Mouse (Mus musculus) kidney, postnatal 0 days (tissue): ENCODE data around the gene Cramp1l. TPM values are rescaled to one million over a fixed set of nuclear protein-coding genes. Genes with fewer than 3 reads are reported as not detected.
"Not testable (repeated sequence)": the region's sequence is repeated elsewhere in the genome, so short reads cannot be mapped to it uniquely, and the experiment has no call there.

Source experiments
- ATAC-seq: fragments of 200-750 bp; cut with Nextera tagmentation; replicated peaks from 2 replicates; pipeline ENCODE4 v1.8.0; 2017; ENCODE audit warnings: low read depth, moderate number of reproducible peaks, moderate TSS enrichment, moderate library complexity; ENCODE audit not compliant: low FRiP score
- DNase-seq: peaks from one replicate; pipeline ENCODE4 v3.0.0-alpha.2; 2016; ENCODE audit warnings: low spot score
- H3K27ac ChIP-seq: fragments of 300-500 bp; sonication (generic); 2 replicates; pipeline ENCODE4 v1.5.1; 2014; ENCODE audit warnings: mild to moderate bottlenecking
- H3K27me3 ChIP-seq: fragments of 300-500 bp; sonication (generic); 2 replicates; pipeline ENCODE4 v1.6.1; 2014; ENCODE audit warnings: low read length, mixed read lengths; ENCODE audit not compliant: insufficient read depth
- H3K36me3 ChIP-seq: fragments of 300-500 bp; sonication (generic); 2 replicates; pipeline ENCODE4 v1.6.1; 2014; ENCODE audit warnings: low read length, mixed read lengths; ENCODE audit not compliant: insufficient read depth
- H3K4me1 ChIP-seq: fragments of 300-500 bp; sonication (generic); replicated peaks from 2 replicates; pipeline ENCODE4 v1.6.1; 2014; ENCODE audit warnings: antibody characterized with exemption, low read length, mixed read lengths; ENCODE audit not compliant: insufficient read depth
- H3K4me2 ChIP-seq: fragments of 300-500 bp; sonication (generic); 2 replicates; pipeline ENCODE4 v1.6.1; 2014; ENCODE audit warnings: mild to moderate bottlenecking, low read length, moderate library complexity, mixed read lengths
- H3K4me3 ChIP-seq: fragments of 300-500 bp; sonication (generic); replicated peaks from 2 replicates; pipeline ENCODE4 v1.5.1; 2014; ENCODE audit warnings: low read depth, low read length
- H3K9ac ChIP-seq: fragments of 300-500 bp; sonication (generic); 2 replicates; pipeline ENCODE4 v1.6.1; 2014; ENCODE audit warnings: low read depth, low read length
- H3K9me3 ChIP-seq: fragments of 300-500 bp; sonication (generic); replicated peaks from 2 replicates; pipeline ENCODE4 v1.6.1; 2016; ENCODE audit warnings: low read length, inconsistent platforms, mixed read lengths
- CTCF ChIP-seq: IDR thresholded peaks from 2 replicates; pipeline ENCODE4 v1.5.1; 2016; ENCODE audit warnings: antibody characterized with exemption, low read depth, mild to moderate bottlenecking, moderate library complexity
- WGBS: fragments of 180-500 bp; shearing (Covaris S2); extraction: QIAGEN DNeasy Blood & Tissue Kit; methylation state at CpG from one replicate; pipeline ENCODE4 v1.1.7; 2014; 5-methylcytosine and 5-hydroxymethylcytosine counted together
- polyA plus RNA-seq: library from polyadenylated mRNA; unstranded; fragments of >200 nt; fragmentation: Nextera tagmentation; extraction: Ambion mirVana; gene quantifications from 2 replicates; pipeline ENCODE4 v1.2.1, GENCODE M21; 2015

Gene Cramp1l
- polyA plus RNA-seq, 1 experiment from 2014 or later = 4.5 TPM

DNA sequence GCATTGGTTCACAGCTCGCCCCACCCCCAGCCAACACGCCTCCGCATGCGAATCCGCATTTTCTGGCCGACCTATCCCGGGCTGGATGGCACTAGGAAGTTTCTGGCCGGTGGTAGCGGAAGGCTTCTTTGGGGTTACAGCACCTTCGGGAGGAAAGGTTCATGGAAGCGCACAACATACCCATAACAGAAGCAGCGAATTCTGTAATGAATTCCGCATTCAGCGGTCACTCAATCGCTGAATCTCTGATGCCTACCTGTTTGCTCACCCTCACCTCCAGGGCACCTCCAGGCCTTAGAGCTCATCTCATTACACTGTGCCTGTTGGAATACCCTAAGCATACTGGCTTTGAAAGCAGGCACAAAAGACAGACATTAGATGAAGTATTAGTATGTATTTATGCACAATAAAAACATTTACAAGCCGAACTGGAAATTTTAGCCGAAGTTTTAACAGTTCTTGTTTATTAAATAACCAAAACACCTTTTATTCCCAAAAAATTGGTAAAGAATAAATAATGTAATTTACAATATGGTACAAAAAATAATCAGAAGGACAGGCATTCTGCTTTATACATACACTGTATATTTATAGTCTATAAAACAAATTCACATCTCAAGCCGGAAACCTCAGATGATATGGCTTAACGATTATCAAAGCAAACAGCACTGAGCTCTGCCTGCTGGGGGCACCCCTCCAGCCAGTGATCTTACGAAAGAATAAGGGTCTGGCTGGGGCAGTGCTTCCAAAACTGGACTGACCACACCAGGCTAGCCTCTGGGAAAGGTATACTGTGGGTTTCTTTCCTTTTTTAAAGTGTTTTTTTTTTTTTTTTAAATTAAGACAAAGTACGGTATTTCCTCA lies 54.5 kb downstream of the Cramp1l start:
- no peak overlapping the region for H3K27ac ChIP-seq
- WGBS = 9% methylated on average over 21 of the region's 21 CpGs
- peaks cover 39% of the 10 kb centered on the region; the same call in 1 of the 2 replicates for H3K36me3 ChIP-seq

DNA sequence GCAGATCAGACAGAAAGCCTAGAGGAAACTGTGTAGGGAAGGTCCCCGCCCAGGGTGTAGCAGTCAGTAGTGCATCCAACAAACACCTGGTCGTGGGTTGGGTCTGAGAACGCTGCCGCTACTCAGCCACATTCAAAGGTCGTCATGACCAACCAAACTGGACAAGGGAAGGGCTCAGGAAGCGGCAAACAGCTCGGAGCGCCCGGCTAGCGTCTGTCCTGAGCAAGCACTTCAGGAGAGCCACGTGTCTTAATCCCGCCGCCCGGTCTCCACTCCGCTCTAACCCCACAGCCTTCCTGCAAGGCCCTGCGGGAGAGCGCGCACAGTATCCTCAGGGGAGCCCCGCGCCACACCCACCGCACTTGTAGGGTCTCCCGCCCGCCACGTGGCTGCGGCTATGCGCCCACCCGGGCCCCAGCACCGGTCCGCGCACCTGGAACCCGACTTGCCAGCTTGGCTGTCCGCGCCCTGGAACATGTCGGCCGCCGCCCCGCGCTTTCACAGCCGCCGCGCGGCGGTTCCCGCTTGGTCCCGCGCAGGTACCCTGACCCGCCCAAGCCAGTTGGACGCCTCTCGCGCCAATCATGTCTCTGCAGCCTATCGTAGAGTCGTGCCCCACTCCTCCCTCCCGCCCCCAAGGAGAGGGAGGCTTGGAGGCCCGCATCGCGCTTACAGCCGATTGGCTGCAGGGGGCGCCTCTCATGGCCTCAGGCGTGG lies 55.3 kb downstream of the Cramp1l start, which contains the start of gene Jpt2:
Gene Jpt2 (minus strand): TSS at position 555 of the 717 bp plus-strand sequence.
- ATAC-seq = peak; percentile 100
- TF ChIP-seq CTCF = peak; percentile 65
- Histone ChIP-seq H3K27me3 (no peaks in the 10 kb centered on the region), H3K4me1 (peaks cover 6% of the 10 kb centered on the region; the same call in 1 of the 2 replicates), H3K9ac (peak within 1 kb of the TSS; percentile 74), H3K36me3 (peaks cover 36% of the 10 kb centered on the region; the same call in 1 of the 2 replicates), H3K4me3 (peak within 1 kb of the TSS; percentile 80), H3K9me3 (no peaks in the 10 kb centered on the region), H3K4me2 (peak within 1 kb of the TSS; percentile 65), H3K27ac (peak within 1 kb of the TSS; percentile 81)
- under 1% methylated on average over 58 of the region's 59 CpGs for WGBS
- DNase-seq = peak; percentile 98

More for the DNA sequence above, 54.5 kb downstream of the Cramp1l start:
- ATAC-seq = peak; percentile 60
- Histone ChIP-seq H3K27me3 (no peaks in the 10 kb centered on the region), H3K4me2 (peak overlapping the region; percentile 65), H3K9ac (peak overlapping the region; percentile 25; the same call in 1 of the 2 replicates), H3K9me3 (no peaks in the 10 kb centered on the region), H3K4me1 (peaks cover 6% of the 10 kb centered on the region; the same call in 1 of the 2 replicates), H3K4me3 (peak overlapping the region; percentile 80)
- no peak for TF ChIP-seq CTCF
- DNase-seq = no peak

DNA sequence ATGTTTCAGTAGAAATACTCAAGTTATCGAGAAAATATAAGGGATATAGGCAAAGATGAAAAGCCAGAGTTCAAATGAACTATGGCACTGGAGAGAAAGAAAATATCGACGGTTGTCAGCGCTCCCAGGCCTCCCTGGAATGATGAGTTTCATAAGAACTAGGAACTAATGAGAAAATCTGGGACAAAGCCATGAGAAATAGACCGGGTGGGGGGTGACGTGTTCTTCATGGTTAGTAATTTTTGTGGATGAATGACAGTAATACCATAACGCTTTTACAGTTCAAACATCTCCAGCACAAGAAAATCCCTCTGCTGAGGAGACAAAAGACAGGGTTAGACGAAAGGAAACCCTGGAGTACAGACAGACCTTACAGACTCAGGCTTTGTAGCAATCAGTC lies 56.2 kb downstream of the Cramp1l start:
- H3K9me3 ChIP-seq = no peaks in the 10 kb centered on the region
- peaks cover 30% of the 10 kb centered on the region; the same call in 1 of the 2 replicates for H3K36me3 ChIP-seq
- no peak overlapping the region for H3K27ac ChIP-seq
- WGBS = 33% methylated on average over 8 of the region's 8 CpGs
- no peak for TF ChIP-seq CTCF
- H3K9ac ChIP-seq = peak overlapping the region; percentile 74; the same call in 1 of the 2 replicates
- H3K27me3 ChIP-seq = no peaks in the 10 kb centered on the region
- H3K4me3 ChIP-seq = peak overlapping the region; percentile 80
- no peak for ATAC-seq
- no peak for DNase-seq
- H3K4me1 ChIP-seq = peaks cover 6% of the 10 kb centered on the region; the same call in 1 of the 2 replicates
- H3K4me2 ChIP-seq = peak overlapping the region; percentile 65

DNA sequence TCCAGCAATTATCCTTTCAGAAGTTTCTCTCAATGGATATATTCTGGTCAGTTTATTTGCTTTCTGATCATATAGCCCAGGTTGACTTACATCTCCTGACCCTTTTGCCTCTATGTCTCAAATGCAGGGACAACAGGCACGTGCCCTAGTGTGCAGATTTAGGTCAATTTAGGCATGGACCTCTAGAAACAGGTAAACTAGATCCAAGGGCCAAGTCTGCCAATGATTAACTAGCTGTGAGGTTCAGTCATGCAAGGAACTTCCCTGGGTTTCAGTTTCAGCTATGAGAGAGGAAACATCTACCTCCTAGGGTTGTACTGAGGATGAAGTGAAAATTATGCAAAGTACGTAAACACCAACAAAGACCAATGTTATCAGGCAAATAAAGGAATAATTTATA lies 62.3 kb downstream of the Cramp1l start:
- Histone ChIP-seq H3K27me3 (no peaks in the 10 kb centered on the region), H3K4me3 (no peak overlapping the region), H3K4me2 (no peak overlapping the region), H3K9ac (no peak overlapping the region), H3K4me1 (no peaks in the 10 kb centered on the region), H3K27ac (peak overlapping the region; percentile 87; the same call in 1 of the 2 replicates), H3K36me3 (peaks cover 21% of the 10 kb centered on the region; the same call in 1 of the 2 replicates), H3K9me3 (no peaks in the 10 kb centered on the region)
- 59% methylated on average over 2 of the region's 2 CpGs for WGBS
- ATAC-seq (peak; percentile 75), DNase-seq (peak; percentile 32)
- TF ChIP-seq CTCF = no peak

DNA sequence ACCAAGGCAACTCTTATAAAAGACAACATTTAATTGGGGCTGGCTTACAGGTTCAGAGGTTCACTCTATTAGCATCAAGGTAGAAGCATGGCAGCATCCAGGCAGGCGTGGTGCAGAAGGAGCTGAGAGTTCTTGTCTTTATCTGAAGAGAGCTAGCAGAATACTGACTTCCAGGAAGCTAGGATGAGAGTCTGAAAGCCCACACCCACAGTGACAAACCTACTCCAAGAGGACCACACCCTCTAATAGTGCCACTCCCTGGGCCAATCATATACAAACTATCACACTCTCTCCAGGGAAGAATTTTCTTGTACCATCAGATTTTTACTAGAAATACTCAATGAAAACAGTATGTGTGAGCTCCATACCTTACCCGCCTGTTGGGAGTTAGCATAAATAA lies 64.9 kb downstream of the Cramp1l start:
- no peaks in the 10 kb centered on the region for H3K4me1 ChIP-seq
- H3K4me2 ChIP-seq = no peak overlapping the region
- H3K36me3 ChIP-seq = peaks cover 34% of the 10 kb centered on the region; the same call in 1 of the 2 replicates
- H3K27ac ChIP-seq = no peak overlapping the region
- WGBS = 85% methylated on average over 2 of the region's 2 CpGs
- no peak for DNase-seq
- no peak overlapping the region for H3K4me3 ChIP-seq
- H3K9me3 ChIP-seq = no peaks in the 10 kb centered on the region
- no peak for TF ChIP-seq CTCF
- no peak overlapping the region for H3K9ac ChIP-seq
- no peak for ATAC-seq
- H3K27me3 ChIP-seq = no peaks in the 10 kb centered on the region

DNA sequence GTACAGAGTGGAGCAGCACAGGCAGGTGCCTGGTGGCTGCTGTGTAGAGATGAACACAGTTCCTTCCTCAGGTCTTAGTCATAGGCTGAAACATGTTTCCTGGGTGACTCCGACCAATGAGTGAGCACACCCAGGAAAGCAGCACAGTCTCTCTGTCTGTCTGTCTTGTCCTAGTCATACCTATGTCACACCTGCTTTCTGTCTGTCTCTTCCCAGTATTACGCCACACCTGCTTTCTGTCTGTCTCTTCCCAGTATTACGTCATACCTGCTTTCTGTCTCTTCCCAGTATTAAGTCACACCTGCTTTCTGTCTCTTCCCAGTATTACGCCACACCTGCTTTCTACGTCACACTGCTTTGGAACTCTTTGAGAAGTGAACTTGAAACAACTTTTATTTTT lies 67.4 kb downstream of the Cramp1l start:
- H3K27ac ChIP-seq = no peak overlapping the region
- no peak overlapping the region for H3K9ac ChIP-seq
- H3K4me2 ChIP-seq = no peak overlapping the region
- H3K9me3 ChIP-seq = no peaks in the 10 kb centered on the region
- 96% methylated on average over 5 of the region's 5 CpGs for WGBS
- H3K27me3 ChIP-seq = no peaks in the 10 kb centered on the region
- no peak for TF ChIP-seq CTCF
- H3K4me1 ChIP-seq = no peaks in the 10 kb centered on the region
- H3K4me3 ChIP-seq = no peak overlapping the region
- no peak for DNase-seq
- H3K36me3 ChIP-seq = peaks cover 34% of the 10 kb centered on the region; the same call in 1 of the 2 replicates
- ATAC-seq = no peak

DNA sequence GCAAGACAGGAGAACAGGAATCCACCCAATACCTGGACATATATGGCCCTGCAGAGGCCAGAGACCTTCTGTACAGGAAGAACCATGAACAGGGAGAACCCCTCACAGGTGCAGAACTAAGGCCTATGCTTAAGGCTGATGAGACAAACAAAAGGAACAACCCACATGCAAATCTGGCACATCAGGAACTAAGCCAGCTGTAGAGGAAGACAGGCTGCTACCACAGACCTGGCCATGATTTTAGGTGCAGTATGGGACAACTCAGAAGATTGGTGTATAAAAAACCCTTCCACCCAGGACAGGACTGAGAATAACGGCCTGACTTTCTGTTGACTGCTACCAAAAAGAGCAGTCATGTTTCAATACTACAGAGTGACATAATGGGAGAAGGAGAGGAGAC lies 72.0 kb downstream of the Cramp1l start:
- 83% methylated on average over 1 of the region's 1 CpGs for WGBS
- H3K4me1 ChIP-seq, H3K4me3 ChIP-seq, H3K9me3 ChIP-seq, H3K9ac ChIP-seq, H3K4me2 ChIP-seq, H3K27me3 ChIP-seq, DNase-seq, H3K27ac ChIP-seq, ATAC-seq: not testable (repeated sequence)
- peaks cover 24% of the 10 kb centered on the region; the same call in 1 of the 2 replicates for H3K36me3 ChIP-seq
